ENCODE assay signal across 16 mouse cellular contexts in genomic region chr3:123107830-123108549, GRCm38 (mm10).
DNase-seq lines count a peak whose midpoint lies in the region; ATAC-seq and TF ChIP-seq lines count a peak whose summit lies in the region.
"Had no signal": no experiment of that assay in that cellular context is flagged by ENCODE, and none has a peak within 500 bp of the region (broad histone marks: within the 10 kb centered on the region; RNA-seq: fewer than 3 reads in every experiment).

No protein-coding gene starts in this region.

- ATAC-seq in heart, embryonic 12.5 days (ENCODE audit: insufficient number of reproducible peaks, low FRiP score), result no peak
- ATAC-seq: CD4-positive, CD25-positive, alpha-beta regulatory T cell, adult 4 months; forebrain, embryonic 13.5 days; midbrain, embryonic 16.5 days; Patski had no signal

- DNase-seq in heart, adult 2 months, result no peak
- DNase-seq in kidney, postnatal 10 days, result peak; percentile 42
- no peak for DNase-seq in kidney, adult 18-20 months
- peak; percentile 9 for DNase-seq in Muller cell, postnatal 12 days (ENCODE audit: inconsistent ontology term)
- DNase-seq in kidney, postnatal 4 days, result peak; percentile 16 to 48
- no peak for DNase-seq in urinary bladder, adult 2 months (ENCODE audit: low spot score)
- DNase-seq: cerebellum, postnatal 25 days had no signal

- 45% methylated on average over 14 of the region's 14 CpGs for WGBS in heart, embryonic 12.5 days
- WGBS in heart, adult 2 months, result 34% methylated on average over 14 of the region's 14 CpGs

- H3K9ac ChIP-seq in heart, embryonic 12.5 days, result no peak overlapping the region
- H3K9ac ChIP-seq in heart, adult 2 months (ENCODE audit: low read depth, low read length), result no peak overlapping the region; the same call in 1 of the 2 replicates
- H3K9ac ChIP-seq: embryonic facial prominence, embryonic 12.5 days; forebrain, embryonic 13.5 days; limb, embryonic 15.5 days; neural tube, embryonic 13.5 days had no signal

- no peaks in the 10 kb centered on the region for H3K79me2 ChIP-seq in heart, adult 2 months (replicated peaks; ENCODE audit: control insufficient read depth, insufficient read depth, low read length)

- TF ChIP-seq POLR2A in heart, adult 2 months (IDR thresholded peaks at IDR 0.05; ENCODE audit: insufficient read depth, low read depth, low read length), result no peak

- no peak for TF ChIP-seq CTCF in heart, adult 2 months (IDR thresholded peaks at IDR 0.05)

- no peak overlapping the region for H3K4me3 ChIP-seq in heart, embryonic 12.5 days
- H3K4me3 ChIP-seq in heart, adult 2 months, result no peak overlapping the region
- H3K4me3 ChIP-seq: embryonic facial prominence, embryonic 12.5 days; forebrain, embryonic 13.5 days; hindbrain, embryonic 10.5 days; limb, embryonic 15.5 days; neural tube, embryonic 13.5 days had no signal

- no peaks in the 10 kb centered on the region for H3K27me3 ChIP-seq in heart, embryonic 12.5 days (replicated peaks)
- H3K27me3 ChIP-seq in heart, adult 2 months (ENCODE audit: control insufficient read depth, insufficient read depth, low read length), result no peaks in the 10 kb centered on the region
- H3K27me3 ChIP-seq: embryonic facial prominence, embryonic 12.5 days; forebrain, embryonic 13.5 days; limb, embryonic 15.5 days; neural tube, embryonic 13.5 days; Patski had no signal

- peaks cover 23% of the 10 kb centered on the region for H3K36me3 ChIP-seq in heart, embryonic 12.5 days
- H3K36me3 ChIP-seq in heart, adult 2 months (ENCODE audit: control insufficient read depth, insufficient read depth, low read length), result peaks cover 23% of the 10 kb centered on the region
- H3K36me3 ChIP-seq: embryonic facial prominence, embryonic 12.5 days; hindbrain, embryonic 10.5 days; limb, embryonic 15.5 days; neural tube, embryonic 13.5 days had no signal

- no peak for TF ChIP-seq EP300 in heart, adult 2 months (IDR thresholded peaks at IDR 0.05; ENCODE audit: insufficient read depth, low read depth, low read length)

- H3K27ac ChIP-seq in heart, embryonic 12.5 days (ENCODE audit: poor library complexity, severe bottlenecking), result peak overlapping the region; percentile 72
- H3K27ac ChIP-seq in heart, adult 2 months, result no peak overlapping the region; the same call in 1 of the 2 replicates
- H3K27ac ChIP-seq: embryonic facial prominence, embryonic 12.5 days; forebrain, embryonic 13.5 days; hindbrain, embryonic 10.5 days; limb, embryonic 15.5 days; neural tube, embryonic 13.5 days had no signal

- peaks cover 42% of the 10 kb centered on the region for H3K4me1 ChIP-seq in heart, embryonic 12.5 days (replicated peaks)
- H3K4me1 ChIP-seq in heart, adult 2 months (ENCODE audit: control insufficient read depth, insufficient read depth, low read length), result peaks cover 6% of the 10 kb centered on the region
- H3K4me1 ChIP-seq: forebrain, embryonic 13.5 days; hindbrain, embryonic 10.5 days; neural tube, embryonic 13.5 days had no signal

- H3K4me2 ChIP-seq in heart, embryonic 12.5 days, result peak overlapping the region; percentile 19; the same call in 1 of the 2 replicates
- H3K4me2 ChIP-seq: embryonic facial prominence, embryonic 12.5 days; forebrain, embryonic 13.5 days; limb, embryonic 15.5 days; neural tube, embryonic 13.5 days had no signal

- intact Hi-C loops in heart, adult 2 months (cut with DNase I), result no loop called here

- no peaks in the 10 kb centered on the region for H3K9me3 ChIP-seq in heart, embryonic 12.5 days (replicated peaks)
- H3K9me3 ChIP-seq: embryonic facial prominence, embryonic 12.5 days; forebrain, embryonic 13.5 days; limb, embryonic 15.5 days; neural tube, embryonic 13.5 days had no signal

Comparison
In these comparisons a context has a peak if more than half of its experiments do, and no peak if none do; other contexts are left out.
1. DNase-seq: peak in kidney, postnatal 10 days (single experiment), Muller cell, postnatal 12 days (single experiment) and kidney, postnatal 4 days (2 of 2); none in heart, adult 2 months (0 of 2), kidney, adult 18-20 months (single experiment) and urinary bladder, adult 2 months (single experiment).